In the genomic region with DNA sequence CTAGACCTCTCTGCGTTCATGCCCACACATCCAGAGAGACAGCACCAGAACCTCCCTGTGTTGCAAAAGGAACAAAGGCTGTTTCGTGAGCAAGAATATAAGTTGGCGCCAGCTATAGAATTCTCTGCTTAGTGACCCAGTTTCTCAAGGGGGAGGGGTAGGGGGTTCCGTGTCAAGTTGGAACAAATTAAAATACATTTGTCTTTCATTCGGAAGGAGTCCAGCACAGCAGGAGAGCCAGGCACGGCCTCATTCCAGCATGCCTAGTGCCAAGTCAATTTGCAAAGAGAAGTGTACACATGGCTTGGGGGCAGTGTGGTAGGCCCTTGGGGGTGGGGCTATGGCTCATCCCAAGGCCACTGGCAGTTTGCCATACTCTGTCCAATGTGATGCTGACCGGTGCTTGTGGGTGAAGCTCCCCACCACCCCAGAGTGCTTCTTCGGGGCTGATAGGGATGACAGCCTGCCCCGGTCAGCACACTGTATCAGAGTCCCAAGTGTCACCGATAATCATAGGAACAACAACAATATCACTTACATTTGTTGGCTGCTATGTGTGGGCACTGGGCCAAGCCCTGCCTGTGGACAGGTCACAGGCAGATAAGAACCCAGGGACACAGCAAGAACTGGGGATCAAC, we compare ENCODE assay signal across 9 mouse cellular contexts. TPM values are rescaled to one million over a fixed set of nuclear protein-coding genes. Genes with fewer than 3 reads are reported as not detected.
DNase-seq lines count a peak whose midpoint lies in the region; ATAC-seq lines count a peak whose summit lies in the region.
"Had no signal": no experiment of that assay in that cellular context is flagged by ENCODE, and none has a peak within 500 bp of the region (broad histone marks: within the 10 kb centered on the region; RNA-seq: fewer than 3 reads in every experiment).

No protein-coding gene starts in this region.

- no peak for DNase-seq in midbrain, embryonic 10.5 days (ENCODE audit: low spot score)
- peak; percentile 99 for DNase-seq in cerebellum, adult 9-11 months
- peak; percentile 60 to 87 for DNase-seq in left cerebral cortex, postnatal 14 days (ENCODE audit: low spot score in 2 of 2)
- DNase-seq in right cerebral cortex, postnatal 14 days = peak; percentile 38
- no peak for DNase-seq in yolk sac, embryonic 10.5 days (ENCODE audit: low spot score)
- no peak for DNase-seq in urinary bladder, adult 18-20 months (ENCODE audit: low spot score in 2 of 2)

- 42% methylated on average over 10 of the region's 10 CpGs for WGBS in midbrain, embryonic 16.5 days
- 84% methylated on average over 10 of the region's 10 CpGs for WGBS in midbrain, embryonic 10.5 days
- WGBS in heart, embryonic 15.5 days = 29% methylated on average over 10 of the region's 10 CpGs

- H3K4me3 ChIP-seq in midbrain, embryonic 16.5 days (ENCODE audit: low read depth, low read length) = no peak overlapping the region
- H3K4me3 ChIP-seq in midbrain, embryonic 10.5 days = no peak overlapping the region
- no peak overlapping the region for H3K4me3 ChIP-seq in heart, embryonic 15.5 days

- no peaks in the 10 kb centered on the region for H3K36me3 ChIP-seq in midbrain, embryonic 16.5 days (ENCODE audit: control insufficient read depth, insufficient read depth, low read length)
- H3K36me3 ChIP-seq in midbrain, embryonic 10.5 days = no peaks in the 10 kb centered on the region
- H3K36me3 ChIP-seq in heart, embryonic 15.5 days = no peaks in the 10 kb centered on the region

- 0 out of 2 replicates have a peak, but pooled peaks cover 9% of the 10 kb centered on the region for H3K4me1 ChIP-seq in midbrain, embryonic 16.5 days (ENCODE audit: control insufficient read depth, insufficient read depth, low read length)
- peaks cover 13% of the 10 kb centered on the region for H3K4me1 ChIP-seq in midbrain, embryonic 10.5 days
- peaks cover 26% of the 10 kb centered on the region for H3K4me1 ChIP-seq in heart, embryonic 15.5 days (replicated peaks)

- no peak overlapping the region for H3K9ac ChIP-seq in midbrain, embryonic 16.5 days (ENCODE audit: low read depth, low read length)
- H3K9ac ChIP-seq in heart, embryonic 15.5 days = no peak overlapping the region

- no peaks in the 10 kb centered on the region for H3K9me3 ChIP-seq in midbrain, embryonic 16.5 days (replicated peaks; ENCODE audit: control insufficient read depth, low read length, poor library complexity, severe bottlenecking)
- H3K9me3 ChIP-seq in midbrain, embryonic 10.5 days (replicated peaks) = no peaks in the 10 kb centered on the region
- no peaks in the 10 kb centered on the region for H3K9me3 ChIP-seq in heart, embryonic 15.5 days (replicated peaks)

- intact Hi-C loops in left cerebral cortex, postnatal 14 days (cut with DNase I) = loop anchor here (10.0 kb wide), 1 partner anchor 351 kb away; no protein-coding TSS in a partner anchor

- no peak overlapping the region for H3K4me2 ChIP-seq in midbrain, embryonic 16.5 days (ENCODE audit: low read length)
- H3K4me2 ChIP-seq in heart, embryonic 15.5 days = peak overlapping the region; percentile 19

- no peak overlapping the region for H3K27ac ChIP-seq in midbrain, embryonic 16.5 days (ENCODE audit: low read length)
- H3K27ac ChIP-seq in midbrain, embryonic 10.5 days (replicated peaks) = no peak overlapping the region
- H3K27ac ChIP-seq in heart, embryonic 15.5 days = peak overlapping the region; percentile 49; the same call in 1 of the 2 replicates

- no peaks in the 10 kb centered on the region for H3K27me3 ChIP-seq in midbrain, embryonic 16.5 days (ENCODE audit: control insufficient read depth, insufficient read depth, low read depth, low read length)
- H3K27me3 ChIP-seq in midbrain, embryonic 10.5 days (ENCODE audit: low read depth, poor library complexity, severe bottlenecking) = no peaks in the 10 kb centered on the region
- peaks cover 19% of the 10 kb centered on the region for H3K27me3 ChIP-seq in heart, embryonic 15.5 days

- ATAC-seq in midbrain, embryonic 16.5 days = peak; percentile 19; the same call in 1 of the 2 replicates
- peak; percentile 82 for ATAC-seq in heart, embryonic 15.5 days (replicated peaks; ENCODE audit: insufficient number of reproducible peaks, insufficient read depth, low FRiP score, low read depth)

RNA-seq across cellular contexts. Expression of gene Ppp1r26, which starts 31.1 kb away (rescaled TPM):
- 19.8 and 22.7 TPM in 2 replicates for polyA plus RNA-seq in midbrain, embryonic 16.5 days (2015; fragmentation: Nextera tagmentation; extraction: Ambion mirVana)
- 4.9 and 5.5 TPM in 2 replicates for polyA plus RNA-seq in midbrain, embryonic 10.5 days (2016; fragmentation: Nextera tagmentation; extraction: Ambion mirVana)
- polyA plus RNA-seq in heart, embryonic 15.5 days (2015; fragmentation: Nextera tagmentation; extraction: Ambion mirVana) = 3.1 TPM in 2 replicates
- 10 to 100 TPM; 23.8 to 24.6 TPM for total RNA-seq in left cerebral cortex, postnatal 14 days (2021)

RNA-seq across cellular contexts. Expression of gene 1700007K13Rik, which starts 50.6 kb away (rescaled TPM):
- 3.5 and 4.1 TPM in 2 replicates for polyA plus RNA-seq in midbrain, embryonic 16.5 days (2015; fragmentation: Nextera tagmentation; extraction: Ambion mirVana)
- 0.94 and 1.1 TPM in 2 replicates for polyA plus RNA-seq in midbrain, embryonic 10.5 days (2016; fragmentation: Nextera tagmentation; extraction: Ambion mirVana)
- 0.26 and 0.41 TPM in 2 replicates for polyA plus RNA-seq in heart, embryonic 15.5 days (2015; fragmentation: Nextera tagmentation; extraction: Ambion mirVana)
- total RNA-seq in left cerebral cortex, postnatal 14 days (2021) = 1 to 10 TPM; 4.9 to 6.2 TPM
- polyA plus RNA-seq: small intestine, adult 2 months had no signal

RNA-seq across cellular contexts. Expression of gene Mrps2, which starts 52.4 kb away (rescaled TPM):
- 45.7 and 47.8 TPM in 2 replicates for polyA plus RNA-seq in midbrain, embryonic 16.5 days (2015; fragmentation: Nextera tagmentation; extraction: Ambion mirVana)
- 61.4 and 67.8 TPM in 2 replicates for polyA plus RNA-seq in midbrain, embryonic 10.5 days (2016; fragmentation: Nextera tagmentation; extraction: Ambion mirVana)
- 45.2 and 50.6 TPM in 2 replicates for polyA plus RNA-seq in heart, embryonic 15.5 days (2015; fragmentation: Nextera tagmentation; extraction: Ambion mirVana)
- total RNA-seq in left cerebral cortex, postnatal 14 days (2021) = 10 to 100 TPM; 39.1 to 42.8 TPM

Comparison
In these comparisons a context has a peak if more than half of its experiments do, and no peak if none do; other contexts are left out.
1. DNase-seq: peak in cerebellum, adult 9-11 months (single experiment), left cerebral cortex, postnatal 14 days (2 of 2) and right cerebral cortex, postnatal 14 days (single experiment); none in midbrain, embryonic 10.5 days (single experiment), yolk sac, embryonic 10.5 days (single experiment) and urinary bladder, adult 18-20 months (0 of 2).